Mouse (Mus musculus) heart, embryonic 11.5 days (tissue): Measurements from ENCODE around the gene St6galnac4. TPM values are rescaled to one million over a fixed set of nuclear protein-coding genes. Genes with fewer than 3 reads are reported as not detected.
A peak's percentile ranks its signal among the peaks of the same experiment; 100 is the strongest.

Experiments used
- ATAC-seq: fragments of 200-750 bp; cut with Nextera tagmentation; replicated peaks from 2 replicates; pipeline ENCODE4 v1.8.0; 2017; ENCODE audit warnings: moderate library complexity; ENCODE audit not compliant: insufficient number of reproducible peaks, low FRiP score, low TSS enrichment
- H3K27ac ChIP-seq: fragments of 300-500 bp; sonication (generic); 2 replicates; pipeline ENCODE4 v1.5.1; 2014; ENCODE audit warnings: mild to moderate bottlenecking, low read depth, low read length
- H3K27me3 ChIP-seq: fragments of 300-500 bp; sonication (generic); 2 replicates; pipeline ENCODE4 v1.6.1; 2014; ENCODE audit warnings: mild to moderate bottlenecking, low read length, mixed read lengths; ENCODE audit not compliant: control insufficient read depth, insufficient read depth
- H3K36me3 ChIP-seq: fragments of 300-500 bp; sonication (generic); 2 replicates; pipeline ENCODE4 v1.6.1; 2014; ENCODE audit warnings: mild to moderate bottlenecking, low read length, moderate library complexity, mixed read lengths; ENCODE audit not compliant: control insufficient read depth, insufficient read depth
- H3K4me1 ChIP-seq: fragments of 300-500 bp; sonication (generic); 2 replicates; pipeline ENCODE4 v1.6.1; 2014; ENCODE audit warnings: low read length; ENCODE audit not compliant: control insufficient read depth, insufficient read depth
- H3K4me2 ChIP-seq: fragments of 300-500 bp; sonication (generic); 2 replicates; pipeline ENCODE4 v1.6.1; 2014; ENCODE audit warnings: mild to moderate bottlenecking, moderate library complexity
- H3K4me3 ChIP-seq: fragments of 300-500 bp; sonication (generic); 2 replicates; pipeline ENCODE4 v1.5.1; 2014; ENCODE audit warnings: low read depth, low read length
- H3K9ac ChIP-seq: fragments of 300-500 bp; sonication (generic); 2 replicates; pipeline ENCODE4 v1.6.1; 2014; ENCODE audit warnings: mild to moderate bottlenecking, low read depth, low read length, moderate library complexity
- H3K9me3 ChIP-seq: fragments of 300-500 bp; sonication (generic); replicated peaks from 2 replicates; pipeline ENCODE4 v1.6.1; 2016; ENCODE audit warnings: low read length; ENCODE audit not compliant: control insufficient read depth
- WGBS: fragments of 180-500 bp; shearing (Covaris S2); extraction: QIAGEN DNeasy Blood & Tissue Kit; methylation state at CpG from one replicate; pipeline ENCODE4 v1.1.7; 2014; ENCODE audit not compliant: insufficient replicate concordance; 5-methylcytosine and 5-hydroxymethylcytosine counted together
- polyA plus RNA-seq: library from polyadenylated mRNA; unstranded; fragments of >200 nt; fragmentation: Nextera tagmentation; extraction: Ambion mirVana; gene quantifications from 2 replicates; pipeline ENCODE4 v1.2.1, GENCODE M21; 2014

The St6galnac4 gene
- polyA plus RNA-seq, 1 experiment from 2014 or later, result 32.9 TPM

- no peak for ATAC-seq
- WGBS, result 42% methylated on average over 8 of the region's 8 CpGs
- no peak overlapping the region for H3K27ac ChIP-seq
Observed at GRCm38 (mm10) chr2:32601417-32602065, 14.6 kb downstream of the St6galnac4 start.

GRCm38 (mm10) chr2:32602600-32603054, 15.7 kb downstream of the St6galnac4 start:
- no peaks in the 10 kb centered on the region for H3K9me3 ChIP-seq
- WGBS, result 1% methylated on average over 11 of the region's 11 CpGs
- H3K36me3 ChIP-seq, result peaks cover 2% of the 10 kb centered on the region; the same call in 1 of the 2 replicates
- H3K4me2 ChIP-seq, result peak overlapping the region; percentile 61
- no peaks in the 10 kb centered on the region for H3K27me3 ChIP-seq
- peak overlapping the region; percentile 54 for H3K27ac ChIP-seq
- H3K4me1 ChIP-seq, result peaks cover 10% of the 10 kb centered on the region; the same call in 1 of the 2 replicates
- ATAC-seq, result no peak
- peak overlapping the region; percentile 58 for H3K9ac ChIP-seq
- peak overlapping the region; percentile 36 for H3K4me3 ChIP-seq

More at GRCm38 (mm10) chr2:32601417-32602065, 14.6 kb downstream of the St6galnac4 start:
- no peaks in the 10 kb centered on the region for H3K9me3 ChIP-seq
- H3K4me3 ChIP-seq, result no peak overlapping the region
- peaks cover 8% of the 10 kb centered on the region; the same call in 1 of the 2 replicates for H3K4me1 ChIP-seq
- H3K9ac ChIP-seq, result no peak overlapping the region
- H3K36me3 ChIP-seq, result peaks cover 7% of the 10 kb centered on the region; the same call in 1 of the 2 replicates
- H3K27me3 ChIP-seq, result no peaks in the 10 kb centered on the region
- no peak overlapping the region for H3K4me2 ChIP-seq

- 28% methylated on average over 10 of the region's 10 CpGs for WGBS
- Histone ChIP-seq H3K27me3 (no peaks in the 10 kb centered on the region), H3K36me3 (no peaks in the 10 kb centered on the region), H3K27ac (no peak overlapping the region), H3K9ac (no peak overlapping the region), H3K4me3 (no peak overlapping the region), H3K9me3 (no peaks in the 10 kb centered on the region), H3K4me1 (peaks cover 26% of the 10 kb centered on the region), H3K4me2 (no peak overlapping the region)
- no peak for ATAC-seq
Observed at GRCm38 (mm10) chr2:32604631-32605030, 17.7 kb downstream of the St6galnac4 start.

GRCm38 (mm10) chr2:32606161-32607142, 19.6 kb downstream of the St6galnac4 start:
- WGBS, result 11% methylated on average over 52 of the region's 55 CpGs
- ATAC-seq, result peak; percentile 68
- Histone ChIP-seq H3K9me3 (no peaks in the 10 kb centered on the region), H3K9ac (peak overlapping the region; percentile 83), H3K4me3 (peak overlapping the region; percentile 88), H3K36me3 (no peaks in the 10 kb centered on the region), H3K4me2 (peak overlapping the region; percentile 95), H3K27ac (peak overlapping the region; percentile 87), H3K27me3 (no peaks in the 10 kb centered on the region), H3K4me1 (peaks cover 36% of the 10 kb centered on the region)

GRCm38 (mm10) chr2:32607262-32607947, 20.5 kb downstream of the St6galnac4 start:
- no peak; the same call in 1 of the 2 replicates for ATAC-seq

GRCm38 (mm10) chr2:32608141-32608777, 21.4 kb downstream of the St6galnac4 start:
- Histone ChIP-seq H3K4me1 (peaks cover 31% of the 10 kb centered on the region), H3K4me2 (peak overlapping the region; percentile 95), H3K4me3 (peak overlapping the region; percentile 88), H3K27me3 (no peaks in the 10 kb centered on the region), H3K9me3 (no peaks in the 10 kb centered on the region), H3K9ac (peak overlapping the region; percentile 52), H3K27ac (peak overlapping the region; percentile 87), H3K36me3 (0 out of 2 replicates have a peak, but pooled peaks cover 6% of the 10 kb centered on the region)
- WGBS, result 3% methylated on average over 25 of the region's 25 CpGs
- ATAC-seq, result peak; percentile 75

More at GRCm38 (mm10) chr2:32607262-32607947, 20.5 kb downstream of the St6galnac4 start:
- H3K4me3 ChIP-seq, result peak overlapping the region; percentile 88
- H3K9ac ChIP-seq, result peak overlapping the region; percentile 83
- H3K27me3 ChIP-seq, result no peaks in the 10 kb centered on the region
- H3K36me3 ChIP-seq, result 0 out of 2 replicates have a peak, but pooled peaks cover 2% of the 10 kb centered on the region
- 5% methylated on average over 34 of the region's 34 CpGs for WGBS
- peaks cover 31% of the 10 kb centered on the region for H3K4me1 ChIP-seq
- H3K9me3 ChIP-seq, result no peaks in the 10 kb centered on the region
- H3K27ac ChIP-seq, result peak overlapping the region; percentile 87
- H3K4me2 ChIP-seq, result peak overlapping the region; percentile 95

- H3K27ac ChIP-seq, result peak overlapping the region; percentile 87
- peak overlapping the region; percentile 95 for H3K4me2 ChIP-seq
- no peaks in the 10 kb centered on the region for H3K9me3 ChIP-seq
- peak overlapping the region; percentile 88 for H3K4me3 ChIP-seq
- H3K27me3 ChIP-seq, result no peaks in the 10 kb centered on the region
- WGBS, result 34% methylated on average over 18 of the region's 18 CpGs
- H3K36me3 ChIP-seq, result 0 out of 2 replicates have a peak, but pooled peaks cover 6% of the 10 kb centered on the region
- peak; percentile 60 for ATAC-seq
- peak overlapping the region; percentile 52 for H3K9ac ChIP-seq
- H3K4me1 ChIP-seq, result peaks cover 31% of the 10 kb centered on the region
Observed at GRCm38 (mm10) chr2:32608778-32609435, 22.0 kb downstream of the St6galnac4 start.
